Mouse (Mus musculus): ENCODE data around the gene Dhx33.

Dhx33 gene

DNA sequence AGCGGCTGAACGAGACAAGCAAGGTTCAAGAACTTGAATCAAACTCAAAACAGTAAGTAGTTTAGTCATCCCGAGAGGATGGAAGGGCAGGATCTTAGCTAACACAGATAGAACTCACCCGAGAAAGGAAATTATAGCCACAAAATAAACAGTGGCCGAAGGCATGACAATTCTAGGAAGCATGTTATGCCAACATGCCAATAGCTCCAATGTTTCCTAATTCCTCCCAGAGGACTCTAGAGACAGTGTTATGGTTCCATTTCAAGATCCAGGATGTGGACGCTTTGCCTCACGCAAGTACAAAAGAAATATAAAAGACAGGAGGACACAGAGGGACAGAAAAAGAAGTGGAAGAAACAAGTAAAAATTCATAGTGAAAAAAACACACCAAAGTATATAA is 3.6 kb upstream of the Dhx33 start:
- H3K36me3 ChIP-seq (ENCODE audit: control insufficient read depth, insufficient read depth, low read length, poor library complexity, severe bottlenecking) = peaks cover 12% of the 10 kb centered on the region
- DNase-seq (ENCODE audit: low read depth, low spot score) = no peak

DNA sequence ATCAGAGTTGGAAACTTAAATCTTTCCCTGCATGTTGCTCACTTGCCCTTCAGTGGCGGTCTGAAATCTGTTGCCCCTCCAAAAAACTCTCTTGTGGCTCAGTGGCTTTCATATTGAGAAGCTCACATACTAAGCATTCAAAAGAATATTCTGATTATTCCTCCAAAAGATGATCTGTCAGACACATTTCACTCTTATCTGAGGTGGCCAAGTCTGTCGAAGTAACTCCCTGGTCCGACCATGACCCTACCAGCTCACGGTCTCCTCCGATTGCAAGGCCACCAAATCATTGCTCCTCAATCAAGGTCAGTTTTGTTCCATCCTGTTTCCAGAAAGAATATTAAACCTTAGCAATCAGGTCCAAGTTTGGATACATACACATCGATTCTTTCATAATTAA is 2.8 kb upstream of the Dhx33 start:
- Histone ChIP-seq H3K27me3 (ENCODE audit: control insufficient read depth, insufficient read depth, low read length, poor library complexity, severe bottlenecking) (no peaks in the 10 kb centered on the region), H3K36me3 (ENCODE audit: control insufficient read depth, insufficient read depth, low read length, poor library complexity, severe bottlenecking) (peaks cover 10% of the 10 kb centered on the region)
- no peak for DNase-seq (ENCODE audit: low read depth, low spot score)

More for the DNA sequence above, 3.6 kb upstream of the Dhx33 start:
- no peaks in the 10 kb centered on the region for H3K27me3 ChIP-seq (ENCODE audit: control insufficient read depth, insufficient read depth, low read length, poor library complexity, severe bottlenecking)

DNA sequence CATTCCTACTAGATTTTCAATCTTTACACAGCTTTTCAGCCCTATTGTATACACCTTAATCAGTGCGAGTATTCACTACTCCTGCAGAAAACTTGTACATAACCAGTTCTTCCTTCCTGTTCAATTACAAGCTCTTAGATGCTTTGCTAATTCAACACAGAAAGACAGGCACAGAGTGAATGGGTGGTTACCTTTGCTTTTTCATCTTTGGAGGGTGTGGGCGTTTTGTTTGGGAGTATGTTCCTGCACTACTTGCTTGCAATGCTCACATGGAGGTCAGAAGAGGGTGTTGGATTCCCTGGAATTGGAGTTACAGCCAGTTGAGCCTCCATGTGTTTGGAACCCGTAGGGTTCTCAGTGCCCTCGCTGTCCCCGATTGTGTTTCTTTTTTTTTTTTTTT is 809 bp upstream of the Dhx33 start:
- Histone ChIP-seq H3K36me3 (ENCODE audit: control insufficient read depth, insufficient read depth, low read length, poor library complexity, severe bottlenecking) (peaks cover 4% of the 10 kb centered on the region), H3K27me3 (ENCODE audit: control insufficient read depth, insufficient read depth, low read length, poor library complexity, severe bottlenecking) (no peaks in the 10 kb centered on the region)
- DNase-seq (ENCODE audit: low read depth, low spot score) = peak; percentile 6

DNA sequence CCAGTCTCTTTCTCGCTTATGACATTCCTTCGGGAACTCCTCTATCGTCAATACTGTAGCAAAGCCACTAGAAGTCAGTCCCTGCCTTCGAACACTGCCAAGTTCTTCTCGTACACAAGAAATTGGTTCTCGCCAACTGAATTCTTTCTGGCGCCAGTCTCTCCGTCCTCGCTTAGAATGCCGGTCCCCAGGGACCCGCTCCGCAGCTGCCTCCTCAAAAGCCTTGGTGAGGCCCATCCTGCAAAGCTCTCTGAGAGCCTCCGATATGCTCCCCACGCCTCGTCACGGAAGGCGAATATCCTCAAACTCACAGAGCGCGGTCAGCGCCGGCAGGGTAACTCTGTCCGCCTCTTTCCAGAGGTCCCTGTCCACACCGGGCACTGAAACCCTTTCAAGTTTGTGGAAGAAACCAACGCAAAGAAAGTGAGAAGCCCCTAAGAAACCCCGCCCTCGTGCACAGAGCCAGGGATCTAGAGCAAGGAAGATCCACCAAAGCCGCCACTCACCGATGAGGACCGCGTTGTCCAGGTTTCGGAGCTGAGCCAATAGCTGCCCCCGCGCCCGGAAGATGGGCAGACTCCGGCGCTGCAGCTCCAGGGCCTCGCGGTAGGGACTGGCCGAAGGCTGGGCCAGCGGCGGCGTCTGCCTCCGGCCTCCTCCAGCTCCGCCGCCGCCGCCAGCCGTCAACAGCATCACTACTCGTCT is 474 bp downstream of the Dhx33 start:
- H3K36me3 ChIP-seq (ENCODE audit: control insufficient read depth, insufficient read depth, low read length, poor library complexity, severe bottlenecking) = no peaks in the 10 kb centered on the region; the same call in 1 of the 2 replicates
- H3K27me3 ChIP-seq (ENCODE audit: control insufficient read depth, insufficient read depth, low read length, poor library complexity, severe bottlenecking) = no peaks in the 10 kb centered on the region
- peak; percentile 34 for DNase-seq (ENCODE audit: low read depth, low spot score)

DNA sequence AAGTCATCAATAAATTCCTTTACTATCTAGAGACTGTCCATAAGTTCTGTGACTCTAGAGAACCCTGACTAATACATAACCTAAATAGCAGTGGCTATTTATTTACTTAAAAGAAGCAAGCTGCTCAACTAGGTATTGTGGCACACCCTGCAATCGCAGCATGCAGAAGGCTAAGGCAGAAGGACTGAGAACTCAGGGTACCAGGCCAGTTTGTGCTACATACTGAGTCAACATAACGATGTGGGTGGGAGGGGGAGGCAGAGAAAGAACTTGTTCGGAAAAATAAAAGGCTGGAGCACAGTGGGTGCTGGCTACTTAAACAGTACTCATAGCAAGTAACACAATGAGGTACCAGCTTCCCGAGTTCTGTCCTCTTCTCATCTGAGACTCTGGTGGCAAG is 3.1 kb downstream of the Dhx33 start:
- Histone ChIP-seq H3K36me3 (ENCODE audit: control insufficient read depth, insufficient read depth, low read length, poor library complexity, severe bottlenecking) (no peaks in the 10 kb centered on the region; the same call in 1 of the 2 replicates), H3K27me3 (ENCODE audit: control insufficient read depth, insufficient read depth, low read length, poor library complexity, severe bottlenecking) (no peaks in the 10 kb centered on the region)
- DNase-seq (ENCODE audit: low read depth, low spot score) = no peak

DNA sequence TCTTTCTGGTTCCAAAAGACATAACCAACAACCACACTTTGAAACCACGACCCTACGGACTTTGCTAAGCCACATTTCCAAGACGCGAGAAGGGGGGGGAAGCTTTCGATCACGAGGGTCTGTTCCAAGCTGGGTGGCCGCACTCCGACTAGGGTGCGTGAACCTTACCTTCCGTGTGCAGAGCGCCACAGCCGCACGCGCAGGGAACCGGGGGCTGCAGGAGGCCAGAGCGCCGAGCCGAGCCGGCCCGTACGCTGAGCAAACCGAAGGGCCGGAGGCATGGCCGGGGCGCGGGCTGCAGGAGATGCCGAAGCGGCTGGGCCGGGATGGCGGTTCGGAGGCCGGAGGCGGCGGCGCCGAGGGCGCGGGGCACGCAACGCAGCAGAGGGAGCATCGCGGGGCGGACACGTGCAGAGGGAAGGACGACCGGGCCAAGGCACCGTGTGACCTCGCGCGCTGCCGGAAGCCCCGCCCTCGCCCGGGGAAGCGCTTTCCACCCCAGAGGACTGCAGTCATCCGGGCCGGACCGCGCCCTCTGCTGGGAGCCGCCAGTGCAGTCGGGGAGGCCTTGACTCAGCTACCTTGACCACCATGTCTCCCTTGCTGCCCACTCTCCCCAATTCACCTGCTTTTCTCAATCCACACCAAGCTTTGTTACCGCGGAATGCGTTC is 21.5 kb downstream of the Dhx33 start, which contains the start of gene C1qbp:
Gene C1qbp, minus strand, starts transcription at position 470 of the 672 bp plus-strand sequence.
- Histone ChIP-seq H3K36me3 (ENCODE audit: control insufficient read depth, insufficient read depth, low read length, poor library complexity, severe bottlenecking) (peaks cover 6% of the 10 kb centered on the region), H3K27me3 (ENCODE audit: control insufficient read depth, insufficient read depth, low read length, poor library complexity, severe bottlenecking) (no peaks in the 10 kb centered on the region)
- peak; percentile 94 for DNase-seq (ENCODE audit: low read depth, low spot score)

DNA sequence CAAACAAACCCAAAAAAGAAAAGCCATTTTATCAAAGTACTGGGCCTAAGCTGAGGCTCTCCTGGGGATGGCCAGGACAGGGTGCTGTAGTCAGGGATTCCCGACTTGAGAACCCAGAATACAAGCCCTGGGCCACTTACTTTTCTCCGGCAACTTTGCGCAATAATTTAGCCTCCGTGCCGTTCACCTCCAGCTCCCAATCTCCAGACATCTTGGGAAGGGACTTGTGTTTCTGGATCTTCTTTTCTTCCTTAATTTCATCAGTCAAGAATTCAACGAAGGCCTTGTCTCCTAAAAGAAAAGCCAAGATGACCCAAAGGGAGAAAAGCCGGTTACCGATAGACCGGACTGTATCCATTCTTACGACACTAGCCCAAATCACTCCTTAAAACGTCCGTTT is 22.2 kb downstream of the Dhx33 start:
- DNase-seq (ENCODE audit: low read depth, low spot score) = no peak

DNA sequence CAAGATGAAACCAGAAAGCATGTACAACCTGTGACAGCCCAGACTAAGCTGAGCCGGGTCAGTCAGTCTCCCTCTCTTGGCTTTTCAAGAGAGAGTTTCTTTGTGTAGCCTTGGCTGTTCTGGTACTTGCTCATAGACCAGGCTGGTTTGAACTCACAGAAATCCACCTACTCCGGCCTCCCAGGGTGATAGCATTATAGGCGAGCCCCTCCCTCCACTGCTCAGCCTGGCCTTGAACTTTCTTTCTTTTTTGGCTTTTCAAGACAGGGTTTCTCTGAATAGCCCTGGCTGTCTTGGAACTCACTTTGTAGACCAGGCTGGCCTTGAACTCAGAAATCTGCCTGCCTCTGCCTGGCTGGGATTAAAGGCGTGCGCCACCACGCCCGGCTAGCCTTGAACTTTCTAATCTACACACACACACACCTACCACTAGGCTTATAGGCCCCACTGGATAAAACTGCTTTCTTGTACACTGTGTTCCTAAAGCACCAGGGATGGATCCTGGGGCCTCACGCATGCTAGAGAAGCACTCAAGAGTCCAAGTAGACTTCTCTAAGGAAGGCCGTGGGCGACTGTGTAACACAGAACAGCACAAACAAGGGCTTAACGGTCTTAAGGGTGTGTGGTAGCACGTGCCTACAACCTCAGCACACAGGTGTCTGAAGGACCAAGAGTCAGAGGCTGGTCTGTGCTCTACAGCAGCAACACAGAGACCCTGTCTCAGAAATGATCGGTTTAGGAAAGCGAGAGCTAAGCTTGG is 23.3 kb downstream of the Dhx33 start:
- Histone ChIP-seq H3K36me3 (ENCODE audit: control insufficient read depth, insufficient read depth, low read length, poor library complexity, severe bottlenecking) (peaks cover 3% of the 10 kb centered on the region), H3K27me3 (ENCODE audit: control insufficient read depth, insufficient read depth, low read length, poor library complexity, severe bottlenecking) (no peaks in the 10 kb centered on the region)
- DNase-seq (ENCODE audit: low read depth, low spot score) = no peak

More for the DNA sequence above, 22.2 kb downstream of the Dhx33 start:
- Histone ChIP-seq H3K36me3 (ENCODE audit: control insufficient read depth, insufficient read depth, low read length, poor library complexity, severe bottlenecking) (peaks cover 6% of the 10 kb centered on the region), H3K27me3 (ENCODE audit: control insufficient read depth, insufficient read depth, low read length, poor library complexity, severe bottlenecking) (no peaks in the 10 kb centered on the region)

DNA sequence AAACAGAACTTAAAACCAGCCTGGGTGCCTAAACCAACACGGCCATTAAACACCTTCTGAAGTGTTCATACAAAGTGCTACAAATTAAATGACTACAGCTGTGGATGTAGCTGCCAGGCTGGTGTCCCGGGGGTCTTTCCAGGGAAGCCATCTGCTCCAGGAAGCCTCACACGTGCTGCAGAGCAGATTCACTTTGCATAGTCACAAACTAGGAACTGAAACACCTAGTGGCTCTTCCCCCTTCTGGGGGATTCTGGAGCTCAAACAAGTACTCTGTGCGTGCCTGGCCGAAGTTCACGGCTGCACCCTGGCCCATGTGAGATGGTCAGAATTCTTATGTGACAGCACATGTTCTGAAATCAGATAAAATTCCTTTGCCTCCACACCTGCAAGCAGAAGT is 24.0 kb downstream of the Dhx33 start:
- H3K27me3 ChIP-seq (ENCODE audit: control insufficient read depth, insufficient read depth, low read length, poor library complexity, severe bottlenecking) = no peaks in the 10 kb centered on the region
- DNase-seq (ENCODE audit: low read depth, low spot score) = peak; percentile 16
- peaks cover 3% of the 10 kb centered on the region; the same call in 1 of the 2 replicates for H3K36me3 ChIP-seq (ENCODE audit: control insufficient read depth, insufficient read depth, low read length, poor library complexity, severe bottlenecking)

DNA sequence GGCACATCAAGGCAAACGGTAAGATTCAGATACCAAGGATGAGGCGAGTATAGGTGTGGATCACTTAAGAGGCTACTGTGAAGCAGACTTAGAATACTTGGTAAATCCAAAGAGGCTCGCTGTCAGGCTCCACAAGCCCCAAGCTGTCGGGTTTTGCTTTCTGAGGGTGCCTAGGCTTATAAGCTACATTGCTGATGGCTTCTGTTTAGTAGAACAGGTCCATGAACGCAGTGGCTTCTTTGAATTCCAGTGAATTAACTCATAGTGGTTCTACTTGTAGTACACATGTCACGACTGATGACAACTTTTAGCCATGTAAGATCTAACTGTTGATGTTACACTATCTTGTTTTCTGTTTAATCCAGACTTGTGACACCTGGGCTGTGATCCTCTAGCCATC is 26.9 kb downstream of the Dhx33 start:
- Histone ChIP-seq H3K36me3 (ENCODE audit: control insufficient read depth, insufficient read depth, low read length, poor library complexity, severe bottlenecking) (peaks cover 3% of the 10 kb centered on the region; the same call in 1 of the 2 replicates), H3K27me3 (ENCODE audit: control insufficient read depth, insufficient read depth, low read length, poor library complexity, severe bottlenecking) (no peaks in the 10 kb centered on the region)
- DNase-seq (ENCODE audit: low read depth, low spot score) = no peak

DNA sequence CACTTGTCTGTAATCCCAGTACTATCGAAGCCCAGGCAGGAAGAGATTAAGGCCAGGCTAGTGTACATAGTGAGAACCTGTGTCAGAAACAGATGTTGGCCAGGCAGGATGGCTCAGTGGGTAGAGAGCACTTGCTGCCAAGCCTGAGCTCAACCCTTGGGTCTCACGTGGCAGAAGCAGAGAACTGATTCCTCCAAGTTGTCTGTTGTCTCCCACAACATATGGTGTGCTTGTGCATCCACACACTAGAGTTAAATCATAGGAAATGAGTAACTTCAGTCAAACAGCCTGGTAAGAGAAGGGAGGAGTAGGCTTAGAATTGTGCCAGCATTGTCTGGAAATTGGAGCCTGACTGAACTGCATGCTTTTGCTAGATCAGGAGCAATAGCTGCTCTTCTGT is 29.0 kb downstream of the Dhx33 start:
- Histone ChIP-seq H3K27me3 (ENCODE audit: control insufficient read depth, insufficient read depth, low read length, poor library complexity, severe bottlenecking) (no peaks in the 10 kb centered on the region), H3K36me3 (ENCODE audit: control insufficient read depth, insufficient read depth, low read length, poor library complexity, severe bottlenecking) (peaks cover 3% of the 10 kb centered on the region; the same call in 1 of the 2 replicates)
- DNase-seq (ENCODE audit: low read depth, low spot score) = no peak

DNA sequence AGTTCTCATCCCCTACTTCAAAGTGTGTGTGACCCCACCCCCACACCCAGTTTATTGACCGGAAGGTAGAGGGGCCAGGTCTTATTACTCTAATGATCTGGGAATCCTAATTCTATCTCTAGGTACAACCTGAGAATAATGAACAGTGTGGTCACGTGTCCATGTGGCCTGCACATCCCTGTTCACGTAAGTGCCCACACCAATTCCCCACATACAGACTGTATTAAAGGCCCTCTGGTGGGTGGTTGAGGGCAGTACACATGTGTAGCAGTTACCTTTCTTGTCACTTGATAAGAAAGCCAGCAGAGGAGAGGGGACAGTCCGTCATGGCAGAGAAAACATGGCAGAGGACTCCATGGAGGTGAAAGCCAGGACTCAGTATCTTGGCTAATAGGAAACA is 30.3 kb downstream of the Dhx33 start:
- no peaks in the 10 kb centered on the region for H3K27me3 ChIP-seq (ENCODE audit: control insufficient read depth, insufficient read depth, low read length, poor library complexity, severe bottlenecking)
- peak; percentile 36 for DNase-seq (ENCODE audit: low read depth, low spot score)
- peaks cover 3% of the 10 kb centered on the region; the same call in 1 of the 2 replicates for H3K36me3 ChIP-seq (ENCODE audit: control insufficient read depth, insufficient read depth, low read length, poor library complexity, severe bottlenecking)

DNA sequence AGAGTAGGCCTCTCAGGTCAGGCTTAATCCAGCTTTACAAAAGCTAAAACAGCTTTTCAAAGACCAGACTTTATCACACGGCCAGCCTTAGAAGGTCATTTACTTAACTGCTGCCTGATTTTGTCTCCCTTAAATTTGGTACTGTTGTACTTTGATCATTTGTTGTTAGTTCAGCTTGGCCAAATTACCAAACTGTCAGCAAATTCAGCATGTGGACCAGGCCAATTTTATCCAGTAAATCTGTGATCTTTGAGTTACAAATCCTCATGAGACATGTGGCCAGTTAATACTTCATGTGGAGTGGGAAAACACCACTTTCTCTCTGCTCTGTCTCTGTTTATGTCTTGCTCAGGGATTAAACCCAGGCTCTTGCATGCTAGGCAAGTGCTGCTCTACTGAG is 31.7 kb downstream of the Dhx33 start:
- no peak for DNase-seq (ENCODE audit: low read depth, low spot score)
- H3K36me3 ChIP-seq (ENCODE audit: control insufficient read depth, insufficient read depth, low read length, poor library complexity, severe bottlenecking) = no peaks in the 10 kb centered on the region; the same call in 1 of the 2 replicates
- no peaks in the 10 kb centered on the region for H3K27me3 ChIP-seq (ENCODE audit: control insufficient read depth, insufficient read depth, low read length, poor library complexity, severe bottlenecking)

DNA sequence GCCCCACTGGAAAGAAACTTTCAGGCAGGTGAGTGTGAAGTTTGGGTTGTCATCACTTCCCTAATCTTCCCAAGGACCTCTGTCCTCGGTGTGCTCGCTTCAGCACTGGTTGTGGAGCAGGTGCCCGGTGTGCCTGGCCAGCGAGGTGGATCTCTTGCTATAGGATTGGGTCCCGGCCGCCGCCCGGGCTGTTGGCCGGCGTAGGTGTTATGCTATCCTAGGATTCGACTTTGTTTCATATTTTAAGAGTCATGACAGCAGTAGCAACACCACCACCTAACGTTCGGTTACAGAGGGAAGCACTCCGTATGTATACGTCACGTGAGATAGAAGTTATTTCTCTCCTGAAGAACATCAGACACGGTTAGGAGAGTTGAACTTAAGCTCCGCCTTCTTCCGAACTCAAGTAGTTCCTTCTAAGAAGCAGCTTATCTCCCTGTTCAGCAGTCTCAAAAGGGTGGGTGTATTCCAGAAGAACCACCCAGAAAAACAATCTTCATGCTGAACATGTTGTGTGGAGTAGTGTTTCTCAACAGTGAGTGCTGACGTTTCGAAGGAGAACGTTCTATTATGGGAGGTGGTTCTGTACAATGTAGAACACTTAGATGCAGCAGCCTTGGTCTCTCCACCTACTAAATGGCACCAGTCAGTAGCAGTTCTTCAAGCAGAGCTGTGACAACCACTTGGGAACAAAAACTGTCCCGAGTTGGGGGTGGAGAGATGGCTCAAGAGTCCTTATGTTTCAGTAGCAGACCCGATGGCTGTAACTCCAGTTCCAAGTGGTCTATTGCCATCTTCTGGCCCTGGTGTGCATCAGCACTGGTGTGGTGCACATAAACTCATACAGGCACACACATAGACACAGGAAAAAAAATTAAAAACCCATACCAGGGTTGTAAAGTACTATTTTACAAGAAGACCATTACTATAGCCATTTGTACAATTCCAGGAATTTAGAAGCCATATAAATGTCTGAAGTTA is 33.4 kb downstream of the Dhx33 start:
- Histone ChIP-seq H3K36me3 (ENCODE audit: control insufficient read depth, insufficient read depth, low read length, poor library complexity, severe bottlenecking) (peaks cover 8% of the 10 kb centered on the region; the same call in 1 of the 2 replicates), H3K27me3 (ENCODE audit: control insufficient read depth, insufficient read depth, low read length, poor library complexity, severe bottlenecking) (no peaks in the 10 kb centered on the region)
- DNase-seq (ENCODE audit: low read depth, low spot score) = peak; percentile 71
